Mouse (Mus musculus) myocyte (in vitro differentiated cells): Measurements from ENCODE around the gene Gm17409.

ENCODE experiments used
- CEBPB ChIP-seq: IDR thresholded peaks from 2 replicates; pipeline ENCODE4 v1.6.1; 2011; ENCODE audit warnings: mild to moderate bottlenecking, moderate library complexity; ENCODE audit not compliant: poor library complexity, insufficient read depth, severe bottlenecking
- MAX ChIP-seq: IDR thresholded peaks from one replicate; pipeline ENCODE4 v1.6.1; 2011; ENCODE audit warnings: low read depth, mild to moderate bottlenecking, control low read depth
- MYOG ChIP-seq, 3 experiments: IDR thresholded peaks; one replicate each; pipeline ENCODE4 v1.6.1; 2011; ENCODE audit warnings: control low read depth in 2 of 3, low read depth in 2 of 3, mild to moderate bottlenecking in 2 of 3; ENCODE audit not compliant: insufficient read length in 2 of 3, control insufficient read depth in 1 of 3, insufficient read depth in 1 of 3
- POLR2A ChIP-seq: IDR thresholded peaks from one replicate; pipeline ENCODE4 v1.6.1; 2011; ENCODE audit warnings: low read depth, mild to moderate bottlenecking, control low read depth, moderate library complexity; ENCODE audit not compliant: insufficient read length
- POLR2AphosphoS2 ChIP-seq: IDR thresholded peaks from one replicate; pipeline ENCODE4 v1.6.1; 2011; ENCODE audit warnings: low read depth, control low read depth; ENCODE audit not compliant: insufficient read length
- TCF12 ChIP-seq: IDR thresholded peaks from one replicate; pipeline ENCODE4 v1.6.1; 2011; ENCODE audit warnings: mild to moderate bottlenecking, control low read depth; ENCODE audit not compliant: poor library complexity, insufficient read depth, severe bottlenecking
- USF1 ChIP-seq: IDR thresholded peaks from one replicate; pipeline ENCODE4 v1.6.1; 2011; ENCODE audit warnings: low read depth, mild to moderate bottlenecking, control low read depth, moderate library complexity

DNA sequence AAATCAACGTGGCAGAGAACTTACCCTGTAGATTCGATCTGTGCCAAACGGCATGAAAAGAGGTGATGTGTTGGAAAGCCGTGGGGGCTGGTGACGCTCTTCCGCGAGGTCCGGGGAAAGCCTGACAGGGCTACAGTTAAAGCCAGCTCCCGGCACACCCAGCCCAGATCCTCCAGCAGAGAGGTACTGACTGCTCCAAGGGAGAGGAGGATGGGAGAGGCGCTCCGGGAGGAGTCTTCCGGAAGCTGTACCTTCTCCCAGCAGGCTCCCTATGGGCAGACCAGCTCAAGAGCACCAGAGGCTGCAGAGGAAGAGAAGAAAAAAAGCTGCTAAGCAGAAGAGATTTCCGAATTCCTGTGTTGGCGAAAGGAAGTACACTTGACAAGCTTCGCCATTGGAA is 46.1 kb downstream of the Gm17409 start:
- TF ChIP-seq POLR2A (no peak), MAX (no peak), TCF12 (no peak), USF1 (no peak), POLR2AphosphoS2 (no peak), CEBPB (no peak), MYOG (IDR thresholded peaks at IDR 0.05; ENCODE audit: control insufficient read depth in 1 of 3, insufficient read depth in 1 of 3, insufficient read length in 2 of 3, low read depth in 2 of 3) (no peak)
